Mouse (Mus musculus) cerebellum, adult 11 months (tissue): ENCODE results near the gene Ism2.
"Not testable (repeated sequence)": the region's sequence is repeated elsewhere in the genome, so short reads cannot be mapped to it uniquely, and the experiment has no call there.

ENCODE experiments used
- DNase-seq: peaks from one replicate; pipeline ENCODE4 v3.0.0; 2022

Gene Ism2

DNA sequence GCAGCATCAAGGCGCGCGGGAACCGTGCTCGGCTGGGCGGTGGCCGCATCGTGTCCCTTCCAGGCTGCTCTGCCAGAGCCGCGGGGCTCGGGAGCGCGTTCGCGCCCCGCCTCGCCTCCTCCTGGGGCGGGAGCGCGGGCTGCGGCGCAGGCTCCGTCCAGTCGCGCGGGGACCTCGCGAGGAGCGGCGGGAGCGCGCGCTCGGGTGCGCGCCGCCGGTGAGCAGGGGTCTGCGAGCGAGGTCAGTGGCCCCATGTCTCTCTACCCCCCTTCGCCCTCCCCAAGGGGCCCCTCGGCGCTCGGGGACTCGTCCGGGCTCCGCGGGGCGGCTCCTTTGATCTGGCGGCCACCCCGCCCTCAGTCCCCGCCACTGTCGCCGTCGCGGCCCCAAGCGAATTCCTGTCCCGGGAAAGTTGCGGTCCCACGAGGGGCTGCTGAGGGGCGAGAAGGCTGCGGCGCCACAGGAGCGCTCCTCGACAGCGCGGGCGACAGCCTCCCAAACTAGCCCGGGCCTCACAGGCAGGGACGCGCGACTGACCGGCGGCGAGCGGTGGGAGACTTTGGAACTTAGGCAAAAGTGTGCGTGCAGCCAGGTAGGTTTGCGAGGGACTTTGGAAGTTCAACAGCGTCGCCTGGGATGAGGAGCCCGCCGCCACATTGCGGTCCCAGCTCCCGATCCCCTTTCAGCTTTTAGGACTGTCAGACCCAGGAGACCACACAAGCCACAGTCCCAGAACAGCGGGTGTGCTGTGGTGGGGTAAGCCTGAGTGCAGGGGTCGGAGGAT lies at the start of gene Ism2:
TSS of gene Ism2 (minus strand) at position 49 of the 784 bp plus-strand sequence.
- DNase-seq: no peak

DNA sequence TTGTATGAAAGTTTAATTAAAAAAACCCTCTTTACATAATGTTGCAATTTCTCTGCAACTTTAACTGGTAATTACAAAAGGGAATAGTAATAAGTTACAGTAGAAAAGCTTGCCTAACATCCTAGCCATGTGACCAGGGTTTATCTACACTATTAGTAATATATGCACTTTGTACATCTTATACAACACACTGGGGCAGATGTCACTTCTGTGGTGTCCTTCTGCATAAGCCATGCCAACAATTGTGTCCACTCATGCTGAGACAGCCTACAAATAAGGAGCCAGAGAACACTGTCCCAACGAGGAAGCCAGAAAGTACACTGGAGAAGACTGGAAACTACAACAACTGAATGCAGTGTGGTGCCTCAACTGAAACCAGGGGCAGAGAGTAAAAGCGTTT lies 48.5 kb upstream of the Ism2 start:
- no peak for DNase-seq

DNA sequence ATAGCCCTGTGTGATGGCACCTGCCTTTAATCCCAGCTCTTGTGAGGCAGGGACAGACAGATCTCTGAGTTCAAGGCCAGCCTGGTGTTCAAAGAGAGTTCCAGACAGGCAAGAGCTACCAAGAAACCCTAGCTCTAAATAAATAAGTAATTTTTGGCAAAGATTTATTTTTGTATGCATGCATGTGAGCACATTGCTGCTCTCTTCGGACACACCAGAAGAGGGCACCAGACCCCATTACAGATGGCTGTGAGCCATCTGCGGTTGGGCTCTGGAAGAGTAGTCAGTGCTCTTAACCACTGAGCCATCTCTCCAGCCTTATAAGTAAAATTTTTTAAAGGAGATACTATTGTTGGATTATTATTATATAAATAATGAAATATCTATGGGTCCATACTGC lies 48.0 kb upstream of the Ism2 start:
- no peak for DNase-seq

DNA sequence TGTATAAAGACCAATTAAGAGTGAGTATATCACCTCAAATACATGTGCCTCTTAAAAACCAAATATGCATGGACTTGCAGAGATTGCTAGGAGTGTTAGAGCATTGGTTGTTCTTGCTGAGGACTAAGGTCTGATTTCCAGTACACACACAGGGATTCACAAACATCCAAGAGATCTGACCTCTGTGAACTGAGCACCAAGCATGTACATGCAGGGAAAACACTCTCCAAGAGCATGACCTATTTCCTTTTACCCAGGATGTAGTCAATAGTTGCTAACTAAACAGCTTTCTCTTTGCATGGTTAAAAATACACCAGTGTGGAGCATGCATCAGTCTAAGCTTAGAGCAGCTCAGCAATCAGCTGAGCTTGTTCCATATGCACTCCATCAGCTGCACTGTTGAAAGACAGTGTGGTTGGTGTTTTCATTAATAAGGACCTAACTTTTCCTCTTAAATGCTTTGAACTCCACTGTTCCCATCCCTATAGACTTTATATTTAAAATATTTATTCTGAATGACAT lies 43.6 kb upstream of the Ism2 start:
- DNase-seq: no peak

DNA sequence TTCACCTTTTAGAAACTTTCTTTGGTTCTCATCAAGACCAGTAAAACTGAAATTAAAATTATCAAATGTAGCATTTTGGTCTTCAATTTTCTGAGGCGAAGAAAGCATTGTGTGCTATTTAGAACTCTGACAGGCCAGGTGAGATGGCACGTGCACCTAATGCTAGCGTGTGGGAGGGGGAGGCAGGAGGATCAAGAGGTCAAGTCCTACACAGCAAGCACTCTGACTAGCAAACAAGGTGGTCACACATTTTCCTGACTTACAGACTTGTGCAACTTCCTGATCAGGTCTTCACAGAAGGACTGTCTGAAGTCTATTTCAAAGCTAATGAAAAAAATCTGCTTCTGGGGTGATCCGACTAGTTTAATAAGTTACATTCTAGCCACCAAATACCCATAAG lies 38.6 kb upstream of the Ism2 start:
- DNase-seq: no peak

DNA sequence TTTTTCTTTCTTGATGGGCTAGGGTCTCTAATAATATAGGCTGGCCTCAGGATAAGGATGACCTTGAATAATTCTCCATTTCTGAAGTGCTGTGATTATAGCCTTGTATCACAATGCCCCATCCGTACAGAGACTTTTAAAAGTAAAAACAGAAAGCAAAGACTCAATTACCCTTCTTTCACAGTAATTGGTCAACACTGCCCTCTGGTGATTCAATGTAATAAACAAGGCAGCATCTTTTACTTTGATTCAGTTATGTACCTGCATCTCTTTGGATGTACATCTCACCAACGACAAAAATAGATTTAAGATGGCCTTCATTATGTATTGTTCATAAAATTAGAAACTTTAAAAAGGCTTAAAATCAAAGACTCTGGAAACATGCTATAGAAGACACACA lies 35.4 kb upstream of the Ism2 start:
- no peak for DNase-seq

DNA sequence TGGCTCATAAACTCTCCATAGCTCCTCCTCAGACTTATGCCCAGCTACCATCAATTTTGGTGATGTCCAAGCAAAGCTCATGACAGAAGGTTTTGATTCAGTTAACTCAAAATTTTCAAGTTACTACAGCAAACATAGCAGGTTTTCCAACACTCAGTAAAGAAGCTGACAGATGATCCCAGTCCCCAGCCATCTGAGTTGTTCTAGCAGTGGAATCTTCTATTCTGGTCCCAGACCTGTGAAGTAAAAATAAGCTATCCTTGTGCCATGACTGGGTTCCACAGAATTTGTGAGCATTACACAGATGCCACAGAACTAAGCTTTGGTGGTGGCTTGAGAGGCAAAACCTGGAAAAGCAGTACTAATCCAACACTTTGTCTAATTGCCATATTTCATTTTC lies 34.3 kb upstream of the Ism2 start:
- DNase-seq: no peak

DNA sequence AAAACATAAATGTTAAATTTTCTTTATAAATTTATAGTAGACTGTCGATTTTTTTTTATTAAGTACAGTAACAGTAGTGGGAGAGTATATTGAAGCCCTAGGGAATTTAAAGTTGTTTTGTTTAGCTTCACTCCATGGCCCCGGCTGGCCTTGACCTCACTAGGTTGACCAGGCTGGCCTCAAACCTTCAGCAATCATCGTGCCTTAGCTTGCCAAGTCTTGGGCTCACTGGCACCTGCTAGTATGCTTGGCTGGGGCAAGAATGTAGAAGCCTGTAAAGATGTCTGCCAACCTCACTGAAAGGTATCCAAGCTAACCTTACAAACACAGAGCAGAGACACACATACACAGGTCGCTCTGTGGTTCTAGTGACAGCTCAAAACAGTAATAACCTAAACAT lies 33.0 kb upstream of the Ism2 start:
- DNase-seq: no peak

DNA sequence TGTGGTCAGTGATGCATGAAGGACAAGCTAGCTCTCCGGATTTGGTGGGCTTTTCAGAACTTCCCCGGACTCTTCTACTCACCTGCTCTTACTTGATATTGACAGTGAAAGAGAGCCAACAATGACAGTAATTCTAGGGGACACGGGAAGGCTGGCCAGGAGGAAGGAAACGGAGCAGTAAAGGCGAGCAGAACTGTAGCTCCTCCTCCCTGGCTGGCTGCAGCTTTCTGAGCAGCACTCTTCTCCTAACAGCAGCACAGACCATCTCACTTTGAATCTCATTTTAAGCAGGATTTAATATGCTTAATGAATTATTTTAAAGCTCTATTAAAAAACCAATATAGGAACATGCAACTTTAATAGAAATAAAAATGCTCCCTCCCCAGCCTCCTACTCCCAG lies 32.4 kb upstream of the Ism2 start:
- DNase-seq: no peak

DNA sequence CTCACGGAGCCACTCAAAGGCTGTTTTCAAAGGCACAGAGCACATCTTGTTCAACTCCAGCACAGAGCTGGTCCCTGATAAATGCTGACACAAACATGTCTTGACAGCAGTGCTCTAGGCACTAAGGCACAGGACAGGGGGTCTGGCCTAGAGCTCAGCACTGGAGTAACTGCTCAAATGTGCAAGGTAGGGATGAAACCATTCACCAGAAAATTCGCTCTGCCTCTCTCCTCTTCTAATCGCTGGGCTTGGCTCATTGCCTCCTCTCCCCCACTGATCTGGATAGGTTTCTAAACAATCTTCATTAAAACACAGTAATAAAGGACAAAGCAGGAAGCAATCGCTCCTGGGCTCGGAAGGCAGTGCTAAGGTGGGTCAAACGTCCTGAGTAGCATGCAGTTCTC lies 31.6 kb upstream of the Ism2 start:
- no peak for DNase-seq

DNA sequence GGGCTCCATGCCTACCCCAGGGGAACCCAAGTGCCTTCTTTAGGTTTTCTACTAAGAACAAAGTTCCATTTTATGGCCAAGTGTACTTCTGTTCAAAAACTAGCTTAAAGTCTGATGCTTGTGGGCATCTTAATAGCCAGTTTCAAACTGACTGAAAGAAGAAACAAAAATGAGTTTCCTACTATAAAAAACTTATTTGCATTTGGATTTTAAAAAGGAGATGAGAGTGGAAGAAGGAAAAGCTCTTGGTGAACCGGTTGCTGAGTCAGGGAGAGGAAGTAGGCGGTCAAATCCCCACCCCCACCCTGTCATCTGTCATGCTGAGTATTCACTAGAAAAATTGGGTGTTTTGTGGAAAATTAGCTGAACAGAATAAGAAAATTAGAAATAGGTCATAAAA lies 30.7 kb upstream of the Ism2 start:
- no peak for DNase-seq

DNA sequence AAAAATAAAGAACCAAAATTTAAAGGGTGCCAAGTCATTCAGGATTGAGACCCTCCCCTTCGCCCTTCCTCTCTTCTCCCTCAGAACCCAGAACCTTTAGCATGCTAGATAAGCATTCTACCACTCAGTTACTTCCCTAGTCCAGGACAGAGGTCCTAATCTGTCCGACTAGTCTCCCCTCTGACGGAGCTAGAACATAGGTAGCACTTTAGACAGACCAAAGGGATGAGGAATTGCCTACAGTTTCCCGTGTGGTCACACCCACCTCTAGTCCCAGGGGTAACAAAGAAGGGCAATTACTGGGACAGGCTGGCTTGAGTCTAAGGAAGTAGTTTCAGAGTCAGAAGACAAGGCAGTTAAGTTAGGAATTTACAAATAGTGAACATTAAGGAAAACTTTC lies 28.5 kb upstream of the Ism2 start:
- DNase-seq: no peak

DNA sequence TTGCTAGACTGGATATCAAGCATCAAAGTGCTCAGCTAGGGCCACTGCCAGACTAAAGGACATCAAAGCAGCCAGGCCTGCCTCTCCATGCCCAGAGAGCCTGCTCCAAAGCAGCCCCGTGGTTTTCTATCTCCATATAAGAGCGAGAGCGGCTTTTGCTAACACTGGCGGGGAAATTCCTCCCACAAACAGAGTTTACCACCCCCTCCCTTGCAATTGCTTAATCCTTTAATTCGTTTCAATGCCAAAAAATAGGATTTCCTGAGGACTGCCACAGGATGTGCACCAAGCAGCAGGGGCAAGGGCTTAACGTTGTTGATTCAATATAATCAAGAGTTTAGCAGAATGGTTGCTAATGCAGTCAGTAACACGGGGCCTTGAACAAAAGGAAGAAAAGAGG lies 28.1 kb upstream of the Ism2 start:
- no peak for DNase-seq

DNA sequence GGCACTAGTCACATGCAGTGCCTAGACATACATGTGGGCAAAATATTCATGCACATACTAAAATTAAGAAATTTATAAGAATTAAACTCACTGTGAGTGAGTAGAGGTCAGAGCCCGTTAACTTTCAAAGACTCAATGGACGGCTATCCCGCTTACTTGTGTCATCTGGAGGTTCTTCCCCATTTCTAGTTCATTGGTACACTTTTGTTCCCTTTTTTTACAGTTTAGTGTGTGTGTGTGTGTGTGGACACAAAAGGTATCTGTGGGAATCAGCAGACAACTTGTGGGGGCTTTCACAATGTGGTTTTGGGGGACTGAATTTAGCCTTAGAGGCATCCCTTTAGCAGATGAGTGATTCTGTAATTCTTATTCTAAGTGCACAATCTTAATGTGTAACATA lies 25.9 kb upstream of the Ism2 start:
- DNase-seq: no peak

DNA sequence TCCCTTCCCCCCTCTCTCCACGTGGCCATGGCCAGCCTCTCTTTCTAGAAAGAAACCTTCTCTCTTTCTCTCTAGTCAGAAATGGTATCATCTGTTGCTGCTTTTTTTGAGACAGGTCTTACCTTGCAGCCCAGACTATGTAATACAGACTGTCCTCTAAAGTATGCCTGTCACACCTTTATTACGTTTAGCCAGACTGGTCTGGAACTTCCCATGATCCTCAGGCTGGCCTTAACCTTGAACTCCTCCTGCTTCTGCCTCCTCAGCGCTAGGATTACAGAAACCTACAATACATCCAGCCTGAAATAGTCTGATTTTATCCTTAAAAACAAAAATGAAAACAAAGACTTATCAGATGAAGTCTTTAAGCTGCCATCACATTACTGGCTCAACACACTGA lies 19.7 kb upstream of the Ism2 start:
- no peak for DNase-seq

DNA sequence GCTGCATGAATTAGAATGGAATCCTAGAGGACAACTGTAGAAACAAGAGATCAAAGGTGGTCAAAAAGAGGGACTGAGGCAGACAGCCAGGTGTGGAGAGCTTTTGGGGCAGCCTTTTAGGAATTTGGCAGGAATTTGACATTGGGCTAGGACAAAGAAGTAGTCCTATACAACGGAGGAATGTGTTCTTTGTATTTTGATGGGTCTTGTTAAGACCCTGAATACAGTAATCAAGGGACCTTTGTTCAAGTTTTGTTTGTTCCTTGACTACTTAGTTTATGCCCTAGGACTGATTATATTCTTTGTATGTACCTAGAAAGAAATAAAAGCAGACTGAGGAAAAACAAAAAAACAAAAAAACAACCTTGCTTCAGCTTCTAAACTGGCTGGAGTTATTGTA lies 18.4 kb upstream of the Ism2 start:
- no peak for DNase-seq

DNA sequence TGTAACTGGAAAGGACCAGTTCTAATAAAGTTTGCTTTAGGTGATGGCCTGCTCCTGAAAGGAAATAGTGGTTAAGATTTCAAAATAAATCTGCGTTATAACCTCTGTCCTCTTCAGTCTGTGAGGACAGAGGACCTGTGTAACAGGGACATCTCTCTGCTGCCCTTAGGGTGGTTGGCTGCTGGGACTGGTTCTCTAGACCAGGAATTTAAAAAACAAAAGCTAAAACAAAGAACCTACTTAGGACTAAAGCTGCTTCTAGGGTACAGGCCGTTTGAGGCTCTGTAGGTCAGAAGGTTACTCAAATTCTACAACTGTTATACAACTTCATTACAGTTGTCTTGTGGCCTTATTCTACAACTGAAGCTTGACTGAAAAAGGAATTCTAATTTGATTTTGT lies 13.6 kb upstream of the Ism2 start:
- DNase-seq: no peak

DNA sequence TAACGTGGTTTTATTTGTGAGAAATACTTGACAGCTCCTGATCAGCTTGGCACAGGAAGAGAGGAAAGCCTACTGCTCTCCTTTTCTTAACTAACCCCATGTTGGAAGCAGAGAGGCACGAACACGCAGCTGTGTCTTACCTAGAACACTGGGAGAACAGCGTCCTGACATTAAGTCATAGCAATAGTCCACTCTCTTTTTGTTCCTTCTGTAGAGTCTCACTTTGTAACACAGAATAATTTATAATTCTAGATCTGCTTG lies 7.0 kb upstream of the Ism2 start:
- not testable (repeated sequence) for DNase-seq

DNA sequence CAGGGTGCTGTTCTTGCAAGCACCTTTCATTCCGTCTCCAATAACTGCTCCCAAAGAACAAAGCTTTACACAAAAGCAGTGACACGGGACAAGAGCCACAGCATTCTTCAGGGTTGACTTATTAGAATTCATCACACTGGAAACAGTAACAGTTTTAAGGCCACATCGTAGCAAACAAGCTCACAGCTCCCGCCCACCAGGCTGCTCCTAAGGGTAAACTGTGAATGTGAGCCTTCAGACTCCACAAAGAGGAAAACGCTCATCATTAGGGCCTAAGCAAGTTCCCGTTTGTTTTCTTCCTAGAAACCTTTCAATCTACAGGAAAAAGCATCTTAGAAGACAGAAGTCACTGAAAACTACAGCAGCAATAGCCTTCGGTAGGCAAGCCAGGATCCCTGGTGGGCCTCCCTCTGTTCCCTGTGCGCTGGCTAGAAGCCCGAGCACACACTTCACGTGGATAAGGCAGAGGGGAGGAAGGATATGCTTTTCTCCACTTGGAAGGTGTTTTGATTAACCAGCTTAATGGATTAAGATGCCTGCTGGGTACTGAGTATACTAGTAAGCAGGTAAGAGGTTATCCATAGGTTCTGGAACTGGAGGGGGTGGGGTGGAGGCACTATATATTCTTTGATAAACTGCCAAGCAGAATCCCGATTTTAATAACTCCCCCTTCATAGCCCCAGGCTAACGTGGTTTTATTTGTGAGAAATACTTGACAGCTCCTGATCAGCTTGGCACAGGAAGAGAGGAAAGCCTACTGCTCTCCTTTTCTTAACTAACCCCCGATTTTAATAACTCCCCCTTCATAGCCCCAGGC lies 6.5 kb upstream of the Ism2 start:
- peak; percentile 32 for DNase-seq

DNA sequence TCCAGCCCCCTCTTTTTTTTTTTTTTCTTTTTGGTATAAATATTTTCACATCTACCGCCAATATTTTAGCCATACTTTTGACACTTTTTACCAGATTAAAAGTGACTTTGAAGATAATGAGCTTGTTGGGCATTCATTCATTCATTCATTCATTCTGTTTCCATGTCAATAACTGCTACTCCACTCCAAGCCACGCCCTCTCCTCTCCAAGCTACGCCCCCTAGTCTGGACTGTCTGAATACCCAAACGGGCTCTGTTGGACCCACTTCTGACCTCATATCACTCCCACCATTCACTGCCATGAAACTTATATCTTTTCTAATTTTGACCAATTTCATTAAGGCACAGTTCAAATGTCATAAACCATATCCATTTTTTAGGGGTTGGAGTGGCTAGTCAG lies 1.7 kb upstream of the Ism2 start:
- DNase-seq: no peak

DNA sequence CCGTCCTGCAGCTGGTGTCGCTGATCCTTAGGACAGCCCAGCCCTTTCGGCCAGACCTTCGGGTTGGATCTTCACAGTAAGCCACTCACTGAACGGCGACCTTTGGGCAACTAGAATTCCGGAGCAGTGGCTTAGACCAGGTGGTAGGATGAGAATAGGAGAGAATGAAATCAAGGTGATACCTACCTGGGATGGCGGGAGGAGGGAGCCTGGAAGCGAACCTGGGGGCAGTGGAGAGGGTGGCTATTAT lies 861 bp upstream of the Ism2 start:
- DNase-seq: no peak

DNA sequence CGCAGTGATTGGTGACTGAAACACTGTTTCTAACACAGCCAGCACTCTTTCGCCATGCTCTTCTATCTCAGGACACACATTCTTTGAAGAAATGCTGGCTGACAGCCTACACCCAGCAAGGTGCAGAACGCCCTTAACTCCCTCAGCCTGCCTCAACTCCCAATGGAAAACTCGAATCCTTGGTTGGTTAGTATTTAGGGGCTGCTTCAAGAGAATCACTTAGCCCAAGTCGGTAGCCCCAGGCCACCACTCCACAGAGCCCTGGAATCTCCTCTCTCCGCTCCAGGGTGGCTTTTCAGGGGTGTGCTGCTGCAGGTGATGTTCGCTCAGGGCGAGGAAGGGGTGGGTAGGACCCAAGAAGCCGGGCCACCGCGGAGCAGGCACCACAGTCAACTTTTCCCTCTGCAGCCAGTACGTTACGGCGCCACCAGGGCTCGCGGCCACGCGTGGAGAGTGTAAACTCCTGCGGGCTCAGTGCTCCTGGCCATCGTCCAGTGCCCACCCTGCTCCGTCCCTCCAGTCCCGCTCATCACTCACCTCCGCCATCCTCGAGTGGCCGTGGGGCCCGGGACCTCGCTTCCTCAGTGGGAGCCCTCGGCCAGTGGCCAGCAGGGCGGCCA lies 358 bp downstream of the Ism2 start:
- DNase-seq: peak; percentile 29

DNA sequence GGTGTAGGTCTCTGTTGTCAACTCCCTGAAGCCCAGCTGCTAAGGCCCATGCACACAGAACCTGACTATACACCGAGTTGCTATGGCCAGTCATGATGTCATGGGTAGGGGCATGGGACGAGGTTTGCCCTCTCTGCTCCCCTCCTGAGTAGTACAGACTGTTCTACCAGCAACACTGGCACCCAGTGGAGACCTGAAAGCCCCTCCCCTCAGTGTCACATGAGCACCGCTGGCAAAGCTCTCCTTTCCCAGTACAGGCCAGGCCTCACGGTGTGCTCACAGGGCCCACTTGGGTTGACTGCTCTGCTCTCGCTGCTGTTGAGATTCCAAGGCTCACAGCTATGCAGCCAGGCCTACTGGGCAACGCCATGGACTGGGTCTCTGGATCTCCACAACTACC lies 5.6 kb downstream of the Ism2 start:
- DNase-seq: no peak

DNA sequence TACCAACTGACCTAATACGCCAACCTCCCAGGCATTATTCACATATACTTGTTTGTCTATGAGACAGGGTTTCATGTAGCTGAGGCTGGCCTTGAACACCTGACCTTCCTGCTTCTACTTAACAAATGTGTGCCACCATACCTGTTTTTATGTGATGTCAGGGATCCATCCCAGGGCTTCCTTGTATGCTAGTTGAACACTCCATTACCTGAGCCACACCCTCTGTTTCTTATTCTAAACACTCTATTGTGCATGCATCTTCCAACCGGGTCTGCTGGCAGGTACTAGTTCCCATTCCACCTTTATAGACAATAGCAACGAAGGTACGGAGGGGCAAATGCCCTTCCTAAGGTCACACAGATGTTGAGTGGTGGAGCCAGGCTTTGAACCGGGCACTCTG lies 10.4 kb downstream of the Ism2 start:
- DNase-seq: no peak

DNA sequence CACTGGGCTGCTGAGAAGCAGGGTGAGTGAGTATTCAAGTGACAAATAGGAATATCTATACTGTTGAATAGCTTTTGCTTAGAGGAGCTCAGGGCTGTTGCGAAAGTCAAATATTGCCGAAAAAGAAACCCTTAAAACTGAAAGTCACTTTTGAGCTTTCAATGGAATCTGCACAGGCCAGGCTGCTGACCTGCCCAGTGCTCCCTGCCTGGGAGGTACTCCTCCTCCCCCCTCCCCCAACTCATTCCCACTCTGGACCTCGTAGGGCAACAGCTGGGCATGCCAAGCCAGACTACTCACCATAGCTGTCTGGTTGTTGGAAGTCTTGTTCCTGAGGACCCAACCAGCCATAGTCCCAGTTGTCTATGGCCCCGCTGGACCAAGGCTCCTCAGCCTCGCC lies 14.8 kb downstream of the Ism2 start:
- DNase-seq: no peak
